Mouse (Mus musculus): Measurements from ENCODE around the gene Syne1.

GRCm38 (mm10) chr10:5368266-5368665 lies 183.0 kb downstream of the Syne1 start:
- TF ChIP-seq USF1 (IDR thresholded peaks at IDR 0.05; ENCODE audit: low read depth, low read length) (no peak), NRF1 (IDR thresholded peaks at IDR 0.05; ENCODE audit: insufficient read depth, low read depth, low read length, poor library complexity, severe bottlenecking) (no peak), EP300 (IDR thresholded peaks at IDR 0.05; ENCODE audit: low read depth in 1 of 2, low read length in 2 of 2) (no peak), MXI1 (IDR thresholded peaks at IDR 0.05; ENCODE audit: low read depth, low read length) (no peak), E2F4 (IDR thresholded peaks at IDR 0.05; ENCODE audit: borderline replicate concordance, low read depth, low read length) (no peak), TCF12 (IDR thresholded peaks at IDR 0.05; ENCODE audit: low read depth, low read length) (no peak), HCFC1 (IDR thresholded peaks at IDR 0.05; ENCODE audit: low read depth, low read length) (no peak), POLR2A (IDR thresholded peaks at IDR 0.05; ENCODE audit: control insufficient read depth in 1 of 2, insufficient read depth in 1 of 2, low read depth in 1 of 2, low read length in 2 of 2, poor library complexity in 1 of 2) (no peak), BHLHE40 (IDR thresholded peaks at IDR 0.05; ENCODE audit: borderline replicate concordance, low read depth, low read length) (no peak), MAX (IDR thresholded peaks at IDR 0.05; ENCODE audit: low read length) (no peak), CTCF (IDR thresholded peaks at IDR 0.05 in 2 of 3, conservative IDR thresholded peaks at IDR 0.05 in 1 of 3; ENCODE audit: control insufficient read depth in 1 of 3, insufficient read depth in 1 of 3, low read depth in 2 of 3, low read length in 3 of 3, poor library complexity in 1 of 3, severe bottlenecking in 1 of 3) (no peak)

Measured in MEL (cell line).